Comparison of ENCODE assay signal across 9 mouse cellular contexts in the genomic region with DNA sequence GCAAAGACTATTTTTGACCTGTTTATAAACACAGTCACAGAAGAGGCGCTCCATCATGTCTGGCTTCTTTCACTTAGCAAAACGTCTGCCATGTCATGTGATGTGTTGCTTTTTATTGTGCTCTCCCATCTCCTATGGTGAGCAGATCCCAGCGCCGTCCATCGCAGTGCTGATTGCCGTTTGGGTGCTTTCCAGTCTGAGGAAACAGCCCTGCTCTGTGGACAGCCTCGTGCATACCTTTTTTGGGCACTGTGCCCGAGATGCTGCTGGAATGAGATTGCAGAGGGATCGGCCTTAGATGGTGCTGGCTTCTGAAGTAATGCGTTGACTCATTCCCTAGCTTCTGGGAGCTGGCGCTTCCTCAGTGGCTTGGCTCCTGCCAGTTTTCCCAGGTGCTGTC. TPM values are rescaled to one million over a fixed set of nuclear protein-coding genes. Genes with fewer than 3 reads are reported as not detected.
A peak's percentile ranks its signal among the peaks of the same experiment; 100 is the strongest.
DNase-seq lines count a peak whose midpoint lies in the region; ATAC-seq and TF ChIP-seq lines count a peak whose summit lies in the region.
"Had no signal": no experiment of that assay in that cellular context is flagged by ENCODE, and none has a peak within 500 bp of the region (broad histone marks: within the 10 kb centered on the region; RNA-seq: fewer than 3 reads in every experiment).

No protein-coding gene starts in this region.

- H3K9ac ChIP-seq in heart, adult 2 months (ENCODE audit: low read depth, low read length) = no peak overlapping the region
- no peak overlapping the region for H3K9ac ChIP-seq in kidney, embryonic 14.5 days (ENCODE audit: low read depth, low read length)

- no peaks in the 10 kb centered on the region for H3K79me2 ChIP-seq in heart, adult 2 months (replicated peaks; ENCODE audit: control insufficient read depth, insufficient read depth, low read length)

- 0 out of 2 replicates have a peak, but pooled peaks have one; percentile 27 for TF ChIP-seq EP300 in heart, adult 2 months (IDR thresholded peaks at IDR 0.05; ENCODE audit: insufficient read depth, low read depth, low read length)

- no peak for ATAC-seq in kidney, embryonic 14.5 days (ENCODE audit: low FRiP score, low TSS enrichment)

- DNase-seq in layer of hippocampus, adult 9-11 months = peak; percentile 30
- DNase-seq in layer of hippocampus, postnatal 36 days = no peak
- DNase-seq in adrenal gland, adult 8-10 months = peak; percentile 47
- peak in 1 of 2 experiments; percentile 45 for DNase-seq in heart, adult 2 months
- peak; percentile 47 to 65 for DNase-seq in right cerebral cortex, adult 2 months (ENCODE audit: low spot score in 2 of 2)
- DNase-seq in embryo, embryonic 10.5 days (ENCODE audit: low spot score) = no peak
- no peak for DNase-seq in spleen, postnatal 4 days (ENCODE audit: low spot score in 2 of 2)

- no peak for TF ChIP-seq POLR2A in heart, adult 2 months (IDR thresholded peaks at IDR 0.05; ENCODE audit: insufficient read depth, low read depth, low read length)

- no peaks in the 10 kb centered on the region for H3K36me3 ChIP-seq in heart, adult 2 months (ENCODE audit: control insufficient read depth, insufficient read depth, low read length)
- H3K36me3 ChIP-seq in kidney, embryonic 14.5 days (ENCODE audit: control insufficient read depth, insufficient read depth, low read length) = no peaks in the 10 kb centered on the region

- no peak overlapping the region for H3K4me2 ChIP-seq in kidney, embryonic 14.5 days (replicated peaks; ENCODE audit: low read depth, low read length)

- H3K9me3 ChIP-seq in kidney, embryonic 14.5 days (ENCODE audit: control insufficient read depth, low read length) = no peaks in the 10 kb centered on the region

- no peak for TF ChIP-seq CTCF in heart, adult 2 months (IDR thresholded peaks at IDR 0.05)

- 16% methylated on average over 11 of the region's 11 CpGs for WGBS in heart, adult 2 months
- 68% methylated on average over 11 of the region's 11 CpGs for WGBS in kidney, embryonic 14.5 days

- H3K4me3 ChIP-seq in heart, adult 2 months = no peak overlapping the region
- no peak overlapping the region for H3K4me3 ChIP-seq in kidney, embryonic 14.5 days (ENCODE audit: low read length)
- H3K4me3 ChIP-seq: erythroblast, embryonic 14.5 days had no signal

- intact Hi-C loops in heart, adult 2 months (cut with DNase I) = no loop called here

- H3K27ac ChIP-seq in heart, adult 2 months = no peak overlapping the region
- no peak overlapping the region for H3K27ac ChIP-seq in kidney, embryonic 14.5 days (ENCODE audit: low read depth, low read length)

- no peaks in the 10 kb centered on the region for H3K27me3 ChIP-seq in heart, adult 2 months (ENCODE audit: control insufficient read depth, insufficient read depth, low read length)
- H3K27me3 ChIP-seq in kidney, embryonic 14.5 days (ENCODE audit: control insufficient read depth, insufficient read depth, low read length) = no peaks in the 10 kb centered on the region

- no peaks in the 10 kb centered on the region; the same call in 1 of the 2 replicates for H3K4me1 ChIP-seq in heart, adult 2 months (ENCODE audit: control insufficient read depth, insufficient read depth, low read length)
- no peaks in the 10 kb centered on the region for H3K4me1 ChIP-seq in kidney, embryonic 14.5 days (ENCODE audit: control insufficient read depth, insufficient read depth, low read length)

RNA-seq across cellular contexts. Expression of a gene that starts 3.5 kb away (rescaled TPM):
- not detected for total RNA-seq in layer of hippocampus, postnatal 36 days (2021)
- not detected for total RNA-seq in adrenal gland, adult 8-10 months (2022)
- total RNA-seq in heart, adult 2 months (2021) = 1 to 10 TPM; 4.5 to 5.0 TPM
- polyA plus RNA-seq in heart, adult 2 months (2012; rRNA removed) = 1.9 and 4.1 TPM in 2 replicates
- not detected in 2 replicates for polyA plus RNA-seq in kidney, embryonic 14.5 days (2014; fragmentation: Nextera tagmentation; extraction: Ambion mirVana)
- polyA plus RNA-seq: erythroblast, embryonic 14.5 days had no signal

RNA-seq across cellular contexts. Expression of a gene that starts 19.8 kb away (rescaled TPM):
- total RNA-seq in layer of hippocampus, postnatal 36 days (2021) = 100 to 1,000 TPM; 218 to 224 TPM
- 100 to 1,000 TPM; 216 to 285 (median 243) TPM for total RNA-seq in adrenal gland, adult 8-10 months (2022)
- 100 to 1,000 TPM; 116 to 119 TPM for total RNA-seq in heart, adult 2 months (2021)
- polyA plus RNA-seq in heart, adult 2 months (2012; rRNA removed) = 70.5 and 156 TPM in 2 replicates
- polyA plus RNA-seq in kidney, embryonic 14.5 days (2014; fragmentation: Nextera tagmentation; extraction: Ambion mirVana) = 183 TPM in 2 replicates

RNA-seq across cellular contexts. Expression of a gene that starts 44.3 kb away (rescaled TPM):
- 1 to 10 TPM; 3.2 to 4.1 TPM for total RNA-seq in layer of hippocampus, postnatal 36 days (2021)
- total RNA-seq in adrenal gland, adult 8-10 months (2022) = 1 to 10 TPM; 1.5 to 2.6 (median 1.6) TPM
- total RNA-seq in heart, adult 2 months (2021) = under 1 TPM; 0.29 to 0.52 TPM
- polyA plus RNA-seq in heart, adult 2 months (2012; rRNA removed) = 0.47 and 2.3 TPM in 2 replicates
- 0.37 TPM in 1 of 2 replicates, not detected in the other for polyA plus RNA-seq in kidney, embryonic 14.5 days (2014; fragmentation: Nextera tagmentation; extraction: Ambion mirVana)

RNA-seq across cellular contexts. Expression of a gene that starts 55.3 kb away (rescaled TPM):
- total RNA-seq in layer of hippocampus, postnatal 36 days (2021) = 10 to 100 TPM; 68.4 to 70.0 TPM
- 10 to 100 TPM; 67.4 to 91.6 (median 76.2) TPM for total RNA-seq in adrenal gland, adult 8-10 months (2022)
- total RNA-seq in heart, adult 2 months (2021) = 10 to 100 TPM; 14.8 to 16.8 TPM
- polyA plus RNA-seq in heart, adult 2 months (2012; rRNA removed) = 20.4 and 21.9 TPM in 2 replicates
- polyA plus RNA-seq in kidney, embryonic 14.5 days (2014; fragmentation: Nextera tagmentation; extraction: Ambion mirVana) = 214 and 242 TPM in 2 replicates

Comparison
In these comparisons a context has a peak if more than half of its experiments do, and no peak if none do; other contexts are left out.
1. DNase-seq: peak in layer of hippocampus, adult 9-11 months (single experiment), adrenal gland, adult 8-10 months (single experiment) and right cerebral cortex, adult 2 months (2 of 2); none in layer of hippocampus, postnatal 36 days (0 of 2), embryo, embryonic 10.5 days (single experiment) and spleen, postnatal 4 days (0 of 2).
2. RNA of a gene that starts 3.5 kb away (total RNA-seq): 4.5 to 5.0 TPM in heart, adult 2 months; not detected in layer of hippocampus, postnatal 36 days and not detected in adrenal gland, adult 8-10 months; every median in the first group is over 4 times any median in the second.